Mouse (Mus musculus) hindbrain, embryonic 12.5 days (tissue): ENCODE measurements at regions not wholly inside any gene's neighbourhood (a gene's known extent, or its start where the extent isn't known, plus 50 kb on each side); places are given as distances from the start of the nearest gene placed in this dataset.

Experiments
- ATAC-seq: fragments of 200-750 bp; cut with Nextera tagmentation; 2 replicates; pipeline ENCODE4 v1.8.0; 2017; ENCODE audit warnings: moderate TSS enrichment; ENCODE audit not compliant: low FRiP score
- H3K27ac ChIP-seq: fragments of 300-500 bp; sonication (generic); 2 replicates; pipeline ENCODE4 v1.5.1; 2016; ENCODE audit warnings: mild to moderate bottlenecking
- H3K27me3 ChIP-seq: fragments of 300-500 bp; sonication (generic); 2 replicates; pipeline ENCODE4 v1.6.1; 2016; ENCODE audit warnings: mild to moderate bottlenecking
- H3K36me3 ChIP-seq: fragments of 300-500 bp; sonication (generic); 2 replicates; pipeline ENCODE4 v1.6.1; 2016; ENCODE audit warnings: mild to moderate bottlenecking
- H3K4me1 ChIP-seq: fragments of 300-500 bp; sonication (generic); 2 replicates; pipeline ENCODE4 v1.6.1; 2016
- H3K4me2 ChIP-seq: fragments of 300-500 bp; sonication (generic); replicated peaks from 2 replicates; pipeline ENCODE4 v1.6.1; 2016; ENCODE audit warnings: mild to moderate bottlenecking
- H3K4me3 ChIP-seq: fragments of 300-500 bp; sonication (generic); 2 replicates; pipeline ENCODE4 v1.5.1; 2016; ENCODE audit warnings: mild to moderate bottlenecking
- H3K9ac ChIP-seq: fragments of 300-500 bp; sonication (generic); 2 replicates; pipeline ENCODE4 v1.6.1; 2016; ENCODE audit warnings: mild to moderate bottlenecking, moderate library complexity
- H3K9me3 ChIP-seq: fragments of 300-500 bp; sonication (generic); replicated peaks from 2 replicates; pipeline ENCODE4 v1.6.1; 2016; ENCODE audit warnings: mild to moderate bottlenecking
- WGBS: fragments of 180-500 bp; shearing (Covaris S2); methylation state at CpG from one replicate; pipeline ENCODE4 v1.1.7; 2016; 5-methylcytosine and 5-hydroxymethylcytosine counted together

DNA sequence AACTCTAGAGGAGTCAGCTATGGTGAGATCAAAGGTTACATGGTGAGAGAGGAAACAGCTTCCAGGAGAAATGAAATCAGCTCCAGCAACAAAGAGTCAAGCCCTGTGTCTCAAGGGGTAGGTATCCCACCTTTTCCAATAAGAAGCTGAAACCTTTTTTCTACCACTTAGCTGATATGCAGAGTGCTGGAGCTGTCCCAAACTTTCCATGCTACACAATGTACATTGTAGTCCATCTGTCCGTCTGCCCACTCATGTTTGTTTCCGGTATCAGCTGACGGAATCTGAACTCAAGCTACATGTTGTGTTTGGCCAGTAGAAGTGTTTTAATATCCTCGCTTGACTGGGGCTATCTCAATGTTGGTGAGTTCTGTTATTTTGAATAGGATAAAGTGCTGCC lies 83.6 kb upstream of the Ngf start:
- Histone ChIP-seq H3K4me2 (no peak overlapping the region), H3K9ac (no peak overlapping the region), H3K27me3 (no peaks in the 10 kb centered on the region), H3K4me3 (no peak overlapping the region), H3K36me3 (no peaks in the 10 kb centered on the region), H3K4me1 (no peaks in the 10 kb centered on the region), H3K9me3 (no peaks in the 10 kb centered on the region), H3K27ac (no peak overlapping the region)
- no peak for ATAC-seq
- 88% methylated on average over 4 of the region's 4 CpGs for WGBS

DNA sequence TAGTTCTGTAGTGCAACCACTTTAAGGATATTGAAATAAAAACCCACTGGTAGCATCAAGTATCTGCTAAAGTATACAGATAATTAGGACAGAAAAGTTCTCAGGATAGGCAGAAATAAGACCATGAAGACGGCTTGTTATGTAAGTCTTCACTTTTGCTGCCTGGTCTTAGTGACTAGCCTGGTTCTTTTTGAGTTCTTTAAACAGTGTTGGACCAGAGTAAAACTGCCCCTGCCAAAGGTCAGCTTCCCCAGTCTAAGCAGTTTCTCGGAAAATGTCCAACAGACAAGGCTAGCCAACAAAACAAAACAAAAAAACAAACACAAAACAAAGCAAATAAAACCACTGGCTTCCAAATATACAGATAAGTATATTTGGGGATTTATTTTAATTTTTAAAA lies 85.1 kb upstream of the Ngf start:
- no peak for ATAC-seq
- Histone ChIP-seq H3K4me2 (no peak overlapping the region), H3K4me3 (no peak overlapping the region), H3K27me3 (no peaks in the 10 kb centered on the region), H3K9ac (no peak overlapping the region), H3K36me3 (no peaks in the 10 kb centered on the region), H3K4me1 (no peaks in the 10 kb centered on the region), H3K27ac (no peak overlapping the region), H3K9me3 (no peaks in the 10 kb centered on the region)
- 82% methylated on average over 2 of the region's 2 CpGs for WGBS

DNA sequence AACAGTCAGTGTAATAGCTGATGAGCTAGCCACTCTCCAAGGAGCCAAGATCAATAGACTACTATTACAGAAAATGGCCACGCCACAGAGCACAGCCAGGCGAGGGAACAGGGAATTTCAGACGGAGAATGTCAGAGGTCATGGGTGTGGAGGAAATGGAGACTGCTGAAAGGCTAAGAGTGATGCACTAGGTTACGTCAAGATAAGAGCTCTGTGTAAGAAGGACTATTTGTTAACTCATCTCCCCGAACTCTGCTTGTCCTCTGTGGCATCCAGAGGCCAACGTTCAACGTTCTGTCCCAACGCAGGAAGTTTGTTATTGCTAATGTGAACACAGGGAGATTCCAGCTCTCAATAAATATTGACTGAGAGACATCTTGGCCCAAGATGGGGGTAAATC lies 86.0 kb upstream of the Ngf start:
- Histone ChIP-seq H3K27me3 (no peaks in the 10 kb centered on the region), H3K9ac (no peak overlapping the region), H3K27ac (no peak overlapping the region), H3K9me3 (no peaks in the 10 kb centered on the region), H3K4me3 (no peak overlapping the region), H3K4me1 (no peaks in the 10 kb centered on the region), H3K36me3 (no peaks in the 10 kb centered on the region), H3K4me2 (no peak overlapping the region)
- no peak for ATAC-seq
- WGBS = 79% methylated on average over 8 of the region's 8 CpGs

DNA sequence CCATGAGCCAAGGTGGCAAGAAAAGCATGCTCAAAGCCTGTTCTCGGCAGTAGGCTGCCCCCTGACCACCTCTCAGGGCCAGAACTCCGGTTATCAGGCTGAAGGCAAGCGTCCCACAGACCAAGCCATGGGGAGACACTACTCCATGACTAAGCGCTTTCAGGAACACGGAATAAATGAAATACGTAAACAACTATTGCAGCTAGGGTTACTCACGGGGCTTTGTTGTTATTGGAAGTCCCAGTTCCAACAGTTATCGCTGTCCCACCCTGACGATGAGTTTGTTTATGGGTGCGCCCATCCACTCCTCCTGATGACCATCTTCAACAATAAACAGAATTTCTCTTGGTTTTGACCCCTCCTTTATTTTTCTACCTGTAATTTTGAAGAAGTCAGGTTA lies 88.0 kb upstream of the Ngf start:
- no peaks in the 10 kb centered on the region for H3K27me3 ChIP-seq
- no peak overlapping the region for H3K4me2 ChIP-seq
- no peak overlapping the region for H3K27ac ChIP-seq
- H3K9ac ChIP-seq = no peak overlapping the region
- no peaks in the 10 kb centered on the region for H3K36me3 ChIP-seq
- WGBS = 89% methylated on average over 10 of the region's 10 CpGs
- no peaks in the 10 kb centered on the region for H3K4me1 ChIP-seq
- H3K9me3 ChIP-seq = no peaks in the 10 kb centered on the region
- ATAC-seq = no peak
- no peak overlapping the region for H3K4me3 ChIP-seq

DNA sequence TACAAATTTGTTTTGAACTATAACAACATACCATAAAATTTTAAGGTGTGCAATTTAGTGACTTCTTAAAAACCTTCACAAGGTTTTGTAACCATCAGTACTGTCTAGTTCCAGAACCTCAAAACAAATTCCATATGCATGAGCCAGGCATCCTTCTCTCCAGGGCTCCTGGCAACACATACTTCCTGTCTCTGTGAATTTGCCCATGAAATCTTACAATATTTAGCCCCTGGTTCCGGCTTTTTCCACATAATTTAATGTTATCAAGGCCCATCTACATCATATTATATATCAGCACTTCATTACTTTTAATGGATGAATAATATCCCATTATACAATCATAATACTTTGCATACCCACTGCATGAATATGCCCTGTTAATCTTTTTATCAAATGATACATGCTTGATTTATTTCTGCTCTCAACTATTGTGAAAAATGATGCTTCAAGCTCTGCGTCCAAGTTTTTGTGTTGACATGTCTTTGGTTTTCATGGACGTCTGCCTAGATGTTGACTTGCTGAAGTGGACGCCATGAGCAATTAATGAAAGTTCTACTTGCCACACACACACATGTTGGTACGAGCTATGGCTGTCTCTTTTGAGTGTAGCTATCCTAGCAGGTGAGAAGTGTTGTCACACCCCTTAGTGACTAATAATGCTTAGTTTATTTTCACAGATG lies 95.2 kb upstream of the Ngf start:
- Histone ChIP-seq H3K9me3 (no peaks in the 10 kb centered on the region), H3K9ac (no peak overlapping the region), H3K27me3 (no peaks in the 10 kb centered on the region), H3K4me1 (no peaks in the 10 kb centered on the region), H3K36me3 (no peaks in the 10 kb centered on the region), H3K4me2 (no peak overlapping the region), H3K27ac (no peak overlapping the region), H3K4me3 (no peak overlapping the region)
- 84% methylated on average over 5 of the region's 5 CpGs for WGBS
- no peak for ATAC-seq

DNA sequence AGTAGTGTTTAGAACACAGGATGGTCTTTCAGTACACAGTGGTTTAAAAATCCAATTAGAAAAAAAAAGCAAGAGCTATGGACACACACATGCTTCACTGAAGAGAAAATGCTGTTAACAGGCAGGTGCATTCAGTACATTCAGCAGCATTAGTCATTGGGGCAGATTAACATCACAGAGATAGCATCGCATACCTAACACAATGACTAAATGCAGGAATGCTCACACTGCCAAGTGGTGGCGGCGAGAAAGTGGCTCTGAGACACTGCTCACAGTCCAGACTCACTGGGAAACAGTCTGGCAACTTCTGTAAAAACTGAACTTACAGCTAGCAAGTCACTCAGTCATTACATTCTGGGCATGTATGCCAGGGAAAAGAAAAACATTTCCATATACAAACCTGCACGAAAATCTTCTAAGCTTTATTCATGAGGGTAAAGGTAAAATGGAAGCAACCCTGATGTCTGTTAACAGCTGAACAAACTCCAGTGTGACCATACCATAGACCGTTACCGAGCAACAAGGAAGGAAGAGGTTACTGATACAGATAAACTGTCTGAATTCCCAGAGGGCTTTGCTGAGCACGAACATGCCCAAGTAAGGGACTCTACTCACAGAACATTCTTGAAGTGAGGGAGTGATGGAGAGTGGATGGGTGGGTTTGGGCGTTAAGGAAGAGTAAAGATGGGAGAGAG lies 97.4 kb upstream of the Ngf start:
- Histone ChIP-seq H3K36me3 (no peaks in the 10 kb centered on the region), H3K4me1 (no peaks in the 10 kb centered on the region), H3K4me2 (no peak overlapping the region), H3K27me3 (peaks cover 6% of the 10 kb centered on the region), H3K4me3 (no peak overlapping the region), H3K27ac (no peak overlapping the region), H3K9ac (no peak overlapping the region), H3K9me3 (no peaks in the 10 kb centered on the region)
- 82% methylated on average over 8 of the region's 8 CpGs for WGBS
- ATAC-seq = no peak

DNA sequence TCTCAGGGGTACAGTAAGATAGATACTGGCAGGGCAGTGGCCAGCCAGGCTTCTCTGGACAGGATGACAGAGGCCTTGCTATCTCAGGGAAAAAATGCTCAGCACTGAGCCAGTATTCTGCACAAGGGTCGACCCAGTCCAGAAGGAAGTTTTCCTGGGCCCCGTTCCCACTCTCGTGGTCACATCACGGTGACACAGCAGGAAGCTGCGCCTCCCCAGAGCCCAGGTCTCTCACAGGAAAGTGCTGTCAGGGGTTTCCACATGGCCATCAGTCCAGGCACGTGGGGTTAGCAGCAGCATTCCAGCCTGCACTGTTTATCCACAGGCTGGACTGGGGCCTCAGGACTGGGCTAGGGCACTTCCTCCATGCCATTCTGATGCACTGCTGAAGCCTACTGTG lies 103.5 kb upstream of the Ngf start:
- H3K4me3 ChIP-seq = no peak overlapping the region
- no peaks in the 10 kb centered on the region for H3K36me3 ChIP-seq
- WGBS = 61% methylated on average over 6 of the region's 6 CpGs
- ATAC-seq = no peak
- no peak overlapping the region for H3K27ac ChIP-seq
- peaks cover 27% of the 10 kb centered on the region for H3K27me3 ChIP-seq
- H3K4me2 ChIP-seq = no peak overlapping the region
- H3K9me3 ChIP-seq = no peaks in the 10 kb centered on the region
- no peak overlapping the region for H3K9ac ChIP-seq
- no peaks in the 10 kb centered on the region for H3K4me1 ChIP-seq

DNA sequence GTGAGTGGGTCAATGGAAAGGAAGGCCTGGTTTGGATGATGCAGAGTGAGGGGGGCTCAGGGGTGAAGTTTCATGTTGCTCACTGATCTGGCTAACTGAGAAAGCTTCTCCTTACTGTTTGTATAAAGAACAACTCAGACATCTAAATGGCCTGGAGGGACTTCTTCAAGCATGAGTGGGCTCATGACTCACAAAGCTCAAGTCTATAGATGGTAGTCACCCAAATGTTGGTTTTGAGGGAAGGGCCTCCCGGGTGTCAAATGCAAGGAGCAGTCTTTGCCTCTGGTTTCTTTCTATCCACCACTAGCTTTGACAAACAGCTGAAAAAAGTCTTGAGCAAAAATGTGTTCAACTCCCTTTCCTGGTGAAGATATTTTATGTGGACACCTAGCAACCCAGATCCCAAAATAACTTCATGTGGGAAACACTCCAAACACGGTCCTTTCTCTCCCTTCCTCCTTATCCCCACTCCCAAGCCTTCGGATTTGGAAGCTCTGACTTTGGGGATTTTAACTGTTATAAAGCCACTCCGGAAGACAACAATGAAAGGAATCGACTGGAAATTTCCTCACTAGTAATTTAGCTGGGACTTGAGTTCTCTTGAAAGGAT lies 105.3 kb upstream of the Ngf start:
- Histone ChIP-seq H3K4me1 (no peaks in the 10 kb centered on the region), H3K9me3 (no peaks in the 10 kb centered on the region), H3K36me3 (no peaks in the 10 kb centered on the region), H3K9ac (no peak overlapping the region), H3K4me2 (no peak overlapping the region), H3K4me3 (no peak overlapping the region), H3K27ac (no peak overlapping the region), H3K27me3 (peaks cover 44% of the 10 kb centered on the region)
- no peak for ATAC-seq
- 86% methylated on average over 5 of the region's 5 CpGs for WGBS

DNA sequence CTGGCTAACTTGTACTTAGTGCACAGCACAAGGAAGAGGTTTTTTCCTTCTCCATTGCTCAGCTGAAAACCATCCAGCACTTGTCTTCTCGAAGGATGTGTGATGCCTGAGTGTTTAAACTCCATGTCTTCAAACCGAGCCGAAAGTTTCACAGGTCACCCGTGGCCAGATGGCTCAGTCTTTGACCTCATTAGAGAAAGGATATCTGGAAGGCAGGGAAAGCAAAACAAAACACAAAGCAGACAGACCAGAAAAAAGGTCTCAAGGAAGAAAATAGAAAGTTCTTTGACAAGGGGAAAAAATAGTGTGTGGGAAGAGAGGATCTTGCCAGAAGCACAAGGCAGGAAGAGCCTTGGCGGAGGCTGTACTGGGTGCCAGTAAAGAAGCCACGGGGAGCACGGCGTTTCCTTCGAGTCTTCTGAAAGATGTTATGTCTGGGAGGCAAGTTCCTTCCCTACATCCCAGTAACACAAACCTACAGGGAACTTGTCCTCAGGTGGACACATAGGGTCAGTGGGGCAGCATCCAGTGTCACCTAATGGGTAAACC lies 108.9 kb upstream of the Ngf start:
- H3K4me3 ChIP-seq = no peak overlapping the region
- H3K27me3 ChIP-seq = peaks cover 73% of the 10 kb centered on the region
- no peak for ATAC-seq
- WGBS = 82% methylated on average over 9 of the region's 9 CpGs
- no peaks in the 10 kb centered on the region for H3K9me3 ChIP-seq
- H3K9ac ChIP-seq = no peak overlapping the region
- no peak overlapping the region for H3K4me2 ChIP-seq
- H3K36me3 ChIP-seq = no peaks in the 10 kb centered on the region
- no peak overlapping the region for H3K27ac ChIP-seq
- no peaks in the 10 kb centered on the region for H3K4me1 ChIP-seq

DNA sequence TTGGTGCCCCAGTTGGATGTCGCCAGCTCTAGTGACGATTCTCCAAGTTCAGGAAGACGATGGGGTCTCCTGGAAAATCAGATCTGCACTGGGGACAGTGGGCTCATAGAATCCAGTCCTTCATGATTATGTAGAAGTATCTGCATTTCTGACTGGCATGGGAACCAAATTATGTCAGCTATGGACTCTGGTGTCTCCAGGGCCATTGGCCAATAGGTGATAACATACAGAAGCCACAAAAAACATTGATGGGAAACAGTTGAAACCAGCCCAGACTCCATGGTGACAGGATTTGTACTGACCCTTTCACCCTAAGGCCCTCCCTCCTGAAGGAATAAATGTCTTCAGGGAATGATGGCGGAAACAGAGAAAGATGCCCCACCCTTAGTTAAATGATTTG lies 110.9 kb upstream of the Ngf start:
- Histone ChIP-seq H3K36me3 (no peaks in the 10 kb centered on the region), H3K4me1 (no peaks in the 10 kb centered on the region), H3K9me3 (no peaks in the 10 kb centered on the region), H3K27me3 (peaks cover 87% of the 10 kb centered on the region), H3K4me2 (no peak overlapping the region), H3K27ac (no peak overlapping the region), H3K9ac (no peak overlapping the region), H3K4me3 (no peak overlapping the region)
- 89% methylated on average over 4 of the region's 4 CpGs for WGBS
- ATAC-seq = no peak

DNA sequence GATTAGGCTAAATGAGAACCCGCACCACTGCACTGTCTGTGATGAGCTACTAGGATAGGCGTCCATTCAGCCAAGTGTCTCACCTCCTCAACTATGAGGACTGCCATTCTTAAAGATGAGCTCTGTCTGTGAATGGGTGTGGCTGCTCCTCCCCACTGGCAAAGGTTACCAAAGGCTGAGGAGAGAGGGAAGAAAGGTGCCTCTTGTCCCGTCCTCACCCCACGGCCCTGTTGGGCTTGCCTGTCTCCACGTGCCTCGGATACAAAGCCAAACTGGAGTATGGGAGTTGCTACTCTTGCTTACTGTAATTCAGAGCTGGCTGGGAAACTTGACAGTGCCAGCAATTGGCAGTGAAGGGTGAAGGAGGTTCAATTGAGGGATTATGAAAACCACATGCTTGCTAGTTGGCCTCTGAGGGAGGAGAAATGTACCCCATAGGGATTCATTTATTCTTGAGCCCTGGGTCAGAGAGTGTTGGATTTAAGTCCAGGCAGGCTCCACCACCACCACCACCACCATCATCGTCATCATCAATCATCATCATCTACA lies 112.6 kb upstream of the Ngf start:
- Histone ChIP-seq H3K27me3 (peaks cover 82% of the 10 kb centered on the region), H3K4me1 (no peaks in the 10 kb centered on the region), H3K4me3 (no peak overlapping the region), H3K9me3 (no peaks in the 10 kb centered on the region), H3K27ac (no peak overlapping the region), H3K36me3 (no peaks in the 10 kb centered on the region), H3K9ac (no peak overlapping the region), H3K4me2 (no peak overlapping the region)
- ATAC-seq = no peak
- 70% methylated on average over 7 of the region's 7 CpGs for WGBS

DNA sequence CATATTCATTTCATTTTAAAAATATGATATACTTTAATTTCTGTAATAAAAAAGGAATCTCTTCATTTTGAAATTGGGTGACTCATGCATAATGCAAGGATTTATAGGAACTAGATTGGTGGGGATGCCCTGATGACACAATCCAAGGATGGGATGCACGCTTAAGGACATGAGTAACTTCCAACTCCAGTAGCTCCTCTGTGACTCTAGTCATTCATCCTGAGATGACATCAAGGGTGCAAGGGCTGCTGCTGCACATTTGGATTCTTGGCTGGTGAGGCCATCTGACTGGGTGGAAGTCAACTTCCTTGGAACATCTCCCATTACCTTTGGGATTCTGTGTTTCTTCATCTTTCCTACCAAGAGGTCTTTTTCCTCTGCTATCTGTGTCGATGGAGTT lies 114.4 kb upstream of the Ngf start:
- no peaks in the 10 kb centered on the region for H3K36me3 ChIP-seq
- WGBS = 96% methylated on average over 2 of the region's 2 CpGs
- H3K4me1 ChIP-seq = no peaks in the 10 kb centered on the region
- no peak overlapping the region for H3K27ac ChIP-seq
- no peak overlapping the region for H3K9ac ChIP-seq
- H3K9me3 ChIP-seq = no peaks in the 10 kb centered on the region
- no peak overlapping the region for H3K4me2 ChIP-seq
- peaks cover 83% of the 10 kb centered on the region for H3K27me3 ChIP-seq
- ATAC-seq = no peak
- no peak overlapping the region for H3K4me3 ChIP-seq
